Mouse (Mus musculus) liver, embryonic 14.5 days (tissue): ENCODE results near the gene Aplp2. TPM values are rescaled to one million over a fixed set of nuclear protein-coding genes. Genes with fewer than 3 reads are reported as not detected.

ENCODE experiments used
- ATAC-seq: fragments of 200-750 bp; cut with Nextera tagmentation; 2 replicates; pipeline ENCODE4 v1.8.0; 2017; ENCODE audit warnings: moderate number of reproducible peaks, mild to moderate bottlenecking, moderate library complexity; ENCODE audit not compliant: insufficient read depth
- DNase-seq, 3 experiments: peaks; one replicate each; pipeline ENCODE4 v3.0.0-alpha.2; 2012 to 2013; ENCODE audit warnings: low read depth in 3 of 3, low spot score in 3 of 3
- H3K27ac ChIP-seq: fragments of 300-500 bp; sonication (generic); 2 replicates; pipeline ENCODE4 v1.5.1; 2014; ENCODE audit warnings: moderate library complexity, mild to moderate bottlenecking, control low read depth, inconsistent platforms
- H3K27me3 ChIP-seq: fragments of 300-500 bp; sonication (generic); 2 replicates; pipeline ENCODE4 v1.6.1; 2014; ENCODE audit warnings: mild to moderate bottlenecking, low read length, moderate library complexity; ENCODE audit not compliant: control insufficient read depth, insufficient read depth
- H3K36me3 ChIP-seq: fragments of 300-500 bp; sonication (generic); replicated peaks from 2 replicates; pipeline ENCODE4 v1.6.1; 2014; ENCODE audit warnings: low read depth; ENCODE audit not compliant: control insufficient read depth, insufficient read depth
- H3K4me1 ChIP-seq, 2 experiments: fragments of 200-500 bp in 1 of 2; fragments of 300-500 bp in 1 of 2; sonication (generic) in 1 of 2; replicated peaks; 2 replicates each; pipeline ENCODE4 v1.6.1; 2012 to 2014; ENCODE audit warnings: antibody characterized with exemption in 1 of 2, inconsistent platforms in 1 of 2, low read length in 1 of 2; ENCODE audit not compliant: control insufficient read depth in 2 of 2, insufficient read depth in 2 of 2
- H3K4me2 ChIP-seq: fragments of 300-500 bp; sonication (generic); 2 replicates; pipeline ENCODE4 v1.6.1; 2014; ENCODE audit warnings: low read depth, mild to moderate bottlenecking, control low read depth, moderate library complexity
- H3K4me3 ChIP-seq, 2 experiments: fragments of 200-500 bp in 1 of 2; fragments of 300-500 bp in 1 of 2; sonication (generic) in 1 of 2; 2 replicates each; pipeline ENCODE4 v1.5.1; 2012 to 2014; ENCODE audit warnings: low read depth in 2 of 2, low read length in 2 of 2, mild to moderate bottlenecking in 2 of 2, control low read depth in 1 of 2, inconsistent platforms in 1 of 2, moderate library complexity in 1 of 2; ENCODE audit not compliant: insufficient read depth in 1 of 2
- H3K9ac ChIP-seq: fragments of 300-500 bp; sonication (generic); replicated peaks from 2 replicates; pipeline ENCODE4 v1.6.1; 2014; ENCODE audit warnings: mild to moderate bottlenecking, control low read depth, moderate library complexity
- H3K9me3 ChIP-seq: fragments of 300-500 bp; sonication (generic); 2 replicates; pipeline ENCODE4 v1.6.1; 2016; ENCODE audit warnings: low read length, mixed read lengths; ENCODE audit not compliant: control insufficient read depth
- CTCF ChIP-seq: IDR thresholded peaks from 2 replicates; pipeline ENCODE4 v1.5.1; 2016; ENCODE audit warnings: antibody characterized with exemption, low read depth, control low read depth
- EP300 ChIP-seq: IDR thresholded peaks from 2 replicates; pipeline ENCODE4 v1.6.1; 2016; ENCODE audit warnings: antibody characterized with exemption, low read depth
- WGBS: fragments of 180-500 bp; shearing (Covaris S2); extraction: QIAGEN DNeasy Blood & Tissue Kit; methylation state at CpG from one replicate; pipeline ENCODE4 v1.1.7; 2014; ENCODE audit not compliant: insufficient replicate concordance; 5-methylcytosine and 5-hydroxymethylcytosine counted together
- polyA plus RNA-seq, 2 experiments: library from polyadenylated mRNA; depleted of rRNA in 1 of 2; stranded (reverse) in 1 of 2; unstranded in 1 of 2; fragments of >200 nt; fragmentation: Nextera tagmentation in 1 of 2; extraction: Ambion mirVana in 1 of 2; gene quantifications; 2 replicates each; pipeline versions ENCODE4 v1.2.1 to v1.2.3; 2012 to 2014

Gene Aplp2
- polyA plus RNA-seq, 2 experiments, result 120 to 163 TPM

DNA sequence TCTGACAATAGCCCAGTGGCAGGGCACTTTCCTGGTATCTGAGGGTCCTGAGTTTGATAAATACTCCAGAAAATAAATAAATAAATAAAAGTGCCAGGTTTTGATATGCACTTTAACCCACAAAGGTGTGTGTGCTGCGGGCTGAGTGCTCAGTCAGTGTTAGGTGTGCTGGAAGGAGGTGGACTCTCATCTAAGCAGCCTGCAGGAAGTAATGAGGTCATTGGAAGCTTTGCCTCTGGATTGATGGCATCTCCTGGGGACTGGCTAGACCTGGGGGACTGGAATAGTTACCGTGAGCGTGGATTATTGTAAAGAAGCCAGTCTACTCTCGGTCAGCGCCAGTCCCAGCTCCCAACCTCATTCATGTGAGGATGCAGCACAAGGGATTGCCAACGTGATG is 34.8 kb upstream of the Aplp2 start:
- no peaks in the 10 kb centered on the region for H3K9me3 ChIP-seq
- no peaks in the 10 kb centered on the region for H3K36me3 ChIP-seq
- no peak overlapping the region for H3K4me2 ChIP-seq
- H3K27ac ChIP-seq, result no peak overlapping the region
- ATAC-seq (no peak), DNase-seq (no peak)
- peaks cover 5 to 13% of the 10 kb centered on the region in 2 experiments for H3K4me1 ChIP-seq
- H3K4me3 ChIP-seq, result no peak overlapping the region
- TF ChIP-seq EP300, result no peak
- no peak for TF ChIP-seq CTCF
- H3K27me3 ChIP-seq, result no peaks in the 10 kb centered on the region
- no peak overlapping the region for H3K9ac ChIP-seq
- 67% methylated on average over 6 of the region's 6 CpGs for WGBS

DNA sequence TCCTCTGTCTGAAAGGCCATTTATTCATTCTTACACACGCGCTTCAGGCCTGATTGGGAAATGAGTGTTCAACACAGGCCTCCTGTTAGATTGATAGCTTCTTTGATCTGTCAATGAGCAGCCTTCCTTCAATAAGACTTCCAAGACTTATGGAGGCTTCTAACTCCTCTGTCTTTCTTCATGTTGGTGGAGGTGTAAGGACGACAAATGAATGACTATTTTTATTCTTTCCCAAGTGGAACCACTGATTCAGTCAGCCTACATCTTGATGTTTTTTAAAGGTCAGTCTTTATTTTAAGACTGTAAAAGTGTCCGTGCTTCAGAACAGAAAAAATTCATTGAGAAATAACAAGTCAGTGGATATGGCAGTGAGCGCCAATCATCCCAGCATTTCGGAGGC is 33.4 kb upstream of the Aplp2 start:
- no peak overlapping the region for H3K4me2 ChIP-seq
- H3K27ac ChIP-seq, result no peak overlapping the region
- no peak overlapping the region for H3K9ac ChIP-seq
- TF ChIP-seq EP300, result no peak
- no peak for TF ChIP-seq CTCF
- H3K36me3 ChIP-seq, result no peaks in the 10 kb centered on the region
- DNase-seq, result no peak
- WGBS, result 84% methylated on average over 6 of the region's 6 CpGs
- no peak overlapping the region for H3K4me3 ChIP-seq
- ATAC-seq, result no peak
- H3K27me3 ChIP-seq, result no peaks in the 10 kb centered on the region
- H3K4me1 ChIP-seq, result peaks cover 0 to 7% of the 10 kb centered on the region in 2 experiments; a peak in 2 of 4 replicates
- no peaks in the 10 kb centered on the region for H3K9me3 ChIP-seq

GRCm38 (mm10) chr9:31243939-31244333 is 32.3 kb upstream of the Aplp2 start:
- DNase-seq (no peak), ATAC-seq (no peak)
- 62% methylated on average over 5 of the region's 5 CpGs for WGBS
- Histone ChIP-seq H3K36me3 (no peaks in the 10 kb centered on the region), H3K27me3 (no peaks in the 10 kb centered on the region), H3K4me2 (no peak overlapping the region), H3K4me1 (peaks cover 0 to 7% of the 10 kb centered on the region in 2 experiments; a peak in 2 of 4 replicates), H3K9ac (no peak overlapping the region), H3K27ac (no peak overlapping the region), H3K4me3 (no peak overlapping the region), H3K9me3 (no peaks in the 10 kb centered on the region)
- TF ChIP-seq EP300 (no peak), CTCF (no peak)

DNA sequence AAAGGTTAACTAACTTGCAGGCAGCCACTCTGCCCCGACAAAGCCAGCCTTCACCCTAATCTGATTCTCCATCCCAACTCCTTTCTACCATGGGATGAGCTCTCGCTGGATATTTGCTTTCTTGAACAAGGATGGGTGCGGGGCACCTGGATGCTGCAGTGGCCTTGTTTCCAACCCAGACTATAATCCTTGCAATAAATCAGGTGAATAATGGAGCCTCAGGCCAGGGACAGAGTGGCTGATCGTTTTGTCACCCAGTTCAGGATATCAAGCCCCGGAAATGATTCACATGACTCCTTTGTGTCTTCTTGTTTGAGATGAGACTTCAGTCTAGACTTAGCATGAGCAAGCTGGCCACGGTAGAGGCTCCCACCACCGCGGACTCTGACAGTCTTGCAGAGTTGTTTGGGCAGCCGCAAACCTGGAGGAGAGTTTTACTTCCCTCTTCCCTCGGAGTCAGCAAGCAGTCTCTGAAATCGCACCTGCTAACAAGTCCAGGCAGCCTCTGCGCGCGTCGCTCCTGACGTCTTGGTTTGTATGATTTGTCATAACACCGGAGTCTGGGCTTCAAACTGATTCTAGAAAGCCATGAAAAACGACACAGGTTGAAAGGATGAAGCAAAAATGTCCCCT is 31.8 kb upstream of the Aplp2 start:
- Histone ChIP-seq H3K4me2 (no peak overlapping the region), H3K27ac (no peak overlapping the region), H3K9ac (no peak overlapping the region), H3K4me1 (peaks cover 0 to 7% of the 10 kb centered on the region in 2 experiments; a peak in 2 of 4 replicates), H3K4me3 (no peak overlapping the region), H3K27me3 (no peaks in the 10 kb centered on the region), H3K9me3 (no peaks in the 10 kb centered on the region), H3K36me3 (no peaks in the 10 kb centered on the region)
- TF ChIP-seq CTCF (no peak), EP300 (no peak)
- 57% methylated on average over 18 of the region's 18 CpGs for WGBS
- DNase-seq (no peak), ATAC-seq (no peak)

DNA sequence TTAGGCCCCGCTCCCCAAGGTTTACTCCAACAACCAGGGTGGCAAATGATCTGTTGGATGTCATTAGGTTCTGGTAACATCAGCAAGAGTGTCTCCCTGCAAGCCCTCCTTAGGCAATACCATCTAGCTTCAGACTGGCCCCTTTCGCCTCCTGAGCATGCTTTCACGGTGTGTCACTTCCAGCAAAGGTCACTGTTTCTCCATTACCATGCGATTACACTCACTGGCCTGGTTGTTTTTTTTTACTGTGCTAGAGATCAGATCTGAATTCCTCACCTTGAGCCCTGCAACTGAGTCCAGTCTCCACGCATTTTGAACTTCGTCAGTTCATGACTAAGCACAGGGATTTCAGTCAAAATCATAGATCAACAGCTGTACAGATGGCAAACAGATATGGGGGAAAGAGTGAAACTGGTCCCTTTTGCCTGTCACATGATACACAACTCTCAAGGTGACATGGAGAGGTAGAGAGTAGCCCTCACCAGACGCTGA is 29.6 kb upstream of the Aplp2 start:
- no peak overlapping the region for H3K4me2 ChIP-seq
- no peak overlapping the region for H3K4me3 ChIP-seq
- no peak for DNase-seq
- no peaks in the 10 kb centered on the region for H3K36me3 ChIP-seq
- 72% methylated on average over 7 of the region's 7 CpGs for WGBS
- ATAC-seq, result no peak
- H3K27ac ChIP-seq, result no peak overlapping the region
- no peaks in the 10 kb centered on the region; a peak in 1 of 4 replicates for H3K4me1 ChIP-seq
- TF ChIP-seq EP300 (no peak), CTCF (no peak)
- no peak overlapping the region for H3K9ac ChIP-seq
- H3K27me3 ChIP-seq, result no peaks in the 10 kb centered on the region
- H3K9me3 ChIP-seq, result no peaks in the 10 kb centered on the region
